ENCODE assay signal across 8 mouse cellular contexts in genomic region chr7:98120325-98120724, GRCm38 (mm10). TPM values are rescaled to one million over a fixed set of nuclear protein-coding genes. Genes with fewer than 3 reads are reported as not detected.
A peak's percentile ranks its signal among the peaks of the same experiment; 100 is the strongest.
DNase-seq lines count a peak whose midpoint lies in the region; ATAC-seq and TF ChIP-seq lines count a peak whose summit lies in the region.

No protein-coding gene starts in this region.

- H3K4me3 ChIP-seq in forebrain, embryonic 10.5 days, result peak overlapping the region; percentile 43
- peak overlapping the region; percentile 23 for H3K4me3 ChIP-seq in lung, embryonic 14.5 days (ENCODE audit: low read depth, low read length)

- intact Hi-C loops in heart, postnatal 36 days (cut with DNase I), result loop anchor here (1.0 kb wide), 2 partner anchors 17 to 49 kb away; no protein-coding TSS in a partner anchor

- peak; percentile 55 for DNase-seq in ES-CJ7 (ENCODE audit: low read depth, low spot score)
- peak; percentile 56 for DNase-seq in c-Kit-positive CD71-negative TER-119-negative erythroid progenitor cells, embryonic 14.5 days (ENCODE audit: low read depth)
- peak; percentile 78 for DNase-seq in forebrain, embryonic 10.5 days (ENCODE audit: extremely low spot score, low spot score)
- peak; percentile 74 to 81 for DNase-seq in heart, postnatal 36 days
- peak; percentile 64 for DNase-seq in layer of hippocampus, adult 11-12 months (ENCODE audit: low spot score)
- peak; percentile 87 for DNase-seq in lung, embryonic 14.5 days
- DNase-seq in ovary, postnatal 14 days (ENCODE audit: low spot score), result peak; percentile 61
- peak; percentile 83 for DNase-seq in thymus, postnatal 25 days

- 0 out of 2 replicates have a peak overlapping the region, but pooled peaks have one; percentile 56 for H3K27ac ChIP-seq in forebrain, embryonic 10.5 days
- H3K27ac ChIP-seq in lung, embryonic 14.5 days (ENCODE audit: low read depth), result no peak overlapping the region

- 4% methylated on average over 7 of the region's 7 CpGs for WGBS in forebrain, embryonic 10.5 days
- WGBS in lung, embryonic 14.5 days, result 7% methylated on average over 7 of the region's 7 CpGs

- peak; percentile 85 for TF ChIP-seq CTCF in lung, embryonic 14.5 days (IDR thresholded peaks at IDR 0.05; ENCODE audit: low read depth)

- H3K9ac ChIP-seq in lung, embryonic 14.5 days, result peak overlapping the region; percentile 34; the same call in 1 of the 2 replicates

- H3K4me1 ChIP-seq in forebrain, embryonic 10.5 days, result peaks cover 27% of the 10 kb centered on the region
- no peaks in the 10 kb centered on the region for H3K4me1 ChIP-seq in lung, embryonic 14.5 days (ENCODE audit: insufficient read depth)

- ATAC-seq in lung, embryonic 14.5 days (ENCODE audit: insufficient read depth), result peak; percentile 72

- no peaks in the 10 kb centered on the region for H3K36me3 ChIP-seq in forebrain, embryonic 10.5 days (replicated peaks)
- no peaks in the 10 kb centered on the region for H3K36me3 ChIP-seq in lung, embryonic 14.5 days (ENCODE audit: insufficient read depth)

- H3K4me2 ChIP-seq in lung, embryonic 14.5 days, result peak overlapping the region; percentile 55

- H3K27me3 ChIP-seq in forebrain, embryonic 10.5 days (ENCODE audit: poor library complexity, severe bottlenecking), result peaks cover 13% of the 10 kb centered on the region; the same call in 1 of the 2 replicates
- no peaks in the 10 kb centered on the region for H3K27me3 ChIP-seq in lung, embryonic 14.5 days (ENCODE audit: insufficient read depth, low read length)

- no peaks in the 10 kb centered on the region for H3K9me3 ChIP-seq in forebrain, embryonic 10.5 days
- no peaks in the 10 kb centered on the region for H3K9me3 ChIP-seq in lung, embryonic 14.5 days (ENCODE audit: low read depth, low read length)

RNA-seq across cellular contexts. Expression of gene Myo7a, which starts 1.0 kb away (rescaled TPM):
- polyA plus RNA-seq in forebrain, embryonic 10.5 days (2016; fragmentation: Nextera tagmentation; extraction: Ambion mirVana), result 20.1 and 20.8 TPM in 2 replicates
- 1 to 10 TPM; 5.3 to 5.8 TPM for total RNA-seq in heart, postnatal 36 days (2021)
- 15.0 and 15.3 TPM in 2 replicates for polyA plus RNA-seq in lung, embryonic 14.5 days (2014; fragmentation: Nextera tagmentation; extraction: Ambion mirVana)

RNA-seq across cellular contexts. Expression of gene Omp, which starts 25.0 kb away (rescaled TPM):
- polyA plus RNA-seq in forebrain, embryonic 10.5 days (2016; fragmentation: Nextera tagmentation; extraction: Ambion mirVana), result 0.11 and 0.19 TPM in 2 replicates
- under 1 TPM in 1 of 2 experiments, not detected in 1; 0.11 TPM for total RNA-seq in heart, postnatal 36 days (2021)
- 0.33 TPM in 1 of 2 replicates, not detected in the other for polyA plus RNA-seq in lung, embryonic 14.5 days (2014; fragmentation: Nextera tagmentation; extraction: Ambion mirVana)

RNA-seq across cellular contexts. Expression of gene Capn5, which starts 57.7 kb away (rescaled TPM):
- polyA plus RNA-seq in forebrain, embryonic 10.5 days (2016; fragmentation: Nextera tagmentation; extraction: Ambion mirVana), result 5.8 TPM in 2 replicates
- 1 to 10 TPM; 2.4 to 2.6 TPM for total RNA-seq in heart, postnatal 36 days (2021)
- polyA plus RNA-seq in lung, embryonic 14.5 days (2014; fragmentation: Nextera tagmentation; extraction: Ambion mirVana), result 4.5 and 5.4 TPM in 2 replicates
